Mouse (Mus musculus): ENCODE data around the gene Coq9. TPM values are rescaled to one million over a fixed set of nuclear protein-coding genes. Genes with fewer than 3 reads are reported as not detected.
A peak's percentile ranks its signal among the peaks of the same experiment; 100 is the strongest.

The Coq9 gene
- polyA plus RNA-seq, 1 experiment = 21.8 TPM

- 88% methylated on average over 7 of the region's 7 CpGs for WGBS
- no peak overlapping the region for H3K4me3 ChIP-seq (replicated peaks; ENCODE audit: control insufficient read depth, low read depth, low read length)
- H3K4me1 ChIP-seq (ENCODE audit: control insufficient read depth, insufficient read depth, low read length) = no peaks in the 10 kb centered on the region
These were observed 31.0 kb downstream of the Coq9 start for GRCm38 (mm10) chr8:94869146-94869545.

DNA sequence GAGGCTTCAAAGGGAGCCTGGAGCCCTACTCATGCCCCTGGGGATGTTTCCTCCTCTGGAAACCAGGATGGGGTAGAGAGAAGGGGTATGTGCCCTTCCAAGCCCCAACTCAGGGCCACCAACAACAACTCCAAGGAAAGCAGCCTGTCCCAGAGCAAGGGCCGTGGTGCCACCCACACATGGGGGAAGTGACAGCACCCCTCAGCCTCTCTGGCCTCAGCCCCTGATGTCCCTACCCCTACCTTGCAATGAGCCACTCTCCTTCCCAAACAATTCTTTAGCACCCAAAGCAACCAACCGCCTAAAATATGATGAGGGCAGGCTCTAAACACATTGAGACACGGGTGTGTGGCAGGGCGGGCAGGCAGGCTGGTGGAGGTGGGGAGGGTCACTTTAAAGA, 31.9 kb downstream of the Coq9 start:
- no peaks in the 10 kb centered on the region; the same call in 1 of the 2 replicates for H3K4me1 ChIP-seq (ENCODE audit: control insufficient read depth, insufficient read depth, low read length)
- H3K27ac ChIP-seq (ENCODE audit: control insufficient read depth, insufficient read depth, low read depth, low read length, poor library complexity) = no peak overlapping the region
- H3K4me3 ChIP-seq (replicated peaks; ENCODE audit: control insufficient read depth, low read depth, low read length) = no peak overlapping the region
- 35% methylated on average over 4 of the region's 4 CpGs for WGBS
- TF ChIP-seq CTCF (IDR thresholded peaks at IDR 0.05; ENCODE audit: control insufficient read depth, insufficient read depth, low read length) = no peak

More at GRCm38 (mm10) chr8:94869146-94869545, 31.0 kb downstream of the Coq9 start:
- TF ChIP-seq CTCF (IDR thresholded peaks at IDR 0.05; ENCODE audit: control insufficient read depth, insufficient read depth, low read length) (no peak), POLR2A (IDR thresholded peaks at IDR 0.05; ENCODE audit: borderline replicate concordance, control insufficient read depth, low read depth, low read length) (no peak)
- no peak overlapping the region for H3K27ac ChIP-seq (ENCODE audit: control insufficient read depth, insufficient read depth, low read depth, low read length, poor library complexity)

DNA sequence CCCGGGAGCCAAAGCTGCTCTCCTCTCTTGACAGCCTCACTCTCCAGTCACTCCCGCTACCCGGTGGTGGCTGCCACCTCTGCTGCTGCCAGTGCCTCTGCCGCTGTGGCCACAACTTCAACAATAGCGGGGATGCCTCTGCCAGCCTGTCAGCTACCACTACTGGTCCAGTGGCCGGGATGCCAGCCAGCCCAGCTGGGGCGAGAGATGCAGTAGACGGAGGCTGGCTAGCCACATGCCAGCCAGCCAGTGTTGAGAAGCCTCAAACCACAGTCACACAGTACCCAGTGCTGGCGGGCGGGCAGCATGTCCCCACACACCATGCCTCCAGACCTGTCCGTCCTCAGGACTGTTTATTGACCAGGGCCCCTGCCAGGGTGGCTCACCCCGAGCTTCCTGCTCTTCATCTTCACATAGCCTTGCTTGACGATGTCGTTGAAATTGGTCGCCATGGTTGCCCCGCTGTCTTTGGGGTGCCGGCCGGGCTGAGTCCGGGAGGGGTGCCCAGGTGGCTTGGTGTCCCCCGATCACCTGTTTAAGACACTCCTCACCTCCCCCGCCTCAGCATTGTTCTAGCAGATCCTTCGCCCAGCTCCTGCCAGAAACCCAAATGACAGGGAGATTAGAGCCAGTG, 32.5 kb downstream of the Coq9 start:
- 3% methylated on average over 22 of the region's 22 CpGs for WGBS
- TF ChIP-seq CTCF (IDR thresholded peaks at IDR 0.05; ENCODE audit: control insufficient read depth, insufficient read depth, low read length) (no peak), POLR2A (IDR thresholded peaks at IDR 0.05; ENCODE audit: borderline replicate concordance, control insufficient read depth, low read depth, low read length) (no peak; the same call in 1 of the 2 replicates)
- Histone ChIP-seq H3K4me3 (replicated peaks; ENCODE audit: control insufficient read depth, low read depth, low read length) (no peak overlapping the region), H3K4me1 (ENCODE audit: control insufficient read depth, insufficient read depth, low read length) (no peaks in the 10 kb centered on the region; the same call in 1 of the 2 replicates), H3K27ac (ENCODE audit: control insufficient read depth, insufficient read depth, low read depth, low read length, poor library complexity) (no peak overlapping the region)

DNA sequence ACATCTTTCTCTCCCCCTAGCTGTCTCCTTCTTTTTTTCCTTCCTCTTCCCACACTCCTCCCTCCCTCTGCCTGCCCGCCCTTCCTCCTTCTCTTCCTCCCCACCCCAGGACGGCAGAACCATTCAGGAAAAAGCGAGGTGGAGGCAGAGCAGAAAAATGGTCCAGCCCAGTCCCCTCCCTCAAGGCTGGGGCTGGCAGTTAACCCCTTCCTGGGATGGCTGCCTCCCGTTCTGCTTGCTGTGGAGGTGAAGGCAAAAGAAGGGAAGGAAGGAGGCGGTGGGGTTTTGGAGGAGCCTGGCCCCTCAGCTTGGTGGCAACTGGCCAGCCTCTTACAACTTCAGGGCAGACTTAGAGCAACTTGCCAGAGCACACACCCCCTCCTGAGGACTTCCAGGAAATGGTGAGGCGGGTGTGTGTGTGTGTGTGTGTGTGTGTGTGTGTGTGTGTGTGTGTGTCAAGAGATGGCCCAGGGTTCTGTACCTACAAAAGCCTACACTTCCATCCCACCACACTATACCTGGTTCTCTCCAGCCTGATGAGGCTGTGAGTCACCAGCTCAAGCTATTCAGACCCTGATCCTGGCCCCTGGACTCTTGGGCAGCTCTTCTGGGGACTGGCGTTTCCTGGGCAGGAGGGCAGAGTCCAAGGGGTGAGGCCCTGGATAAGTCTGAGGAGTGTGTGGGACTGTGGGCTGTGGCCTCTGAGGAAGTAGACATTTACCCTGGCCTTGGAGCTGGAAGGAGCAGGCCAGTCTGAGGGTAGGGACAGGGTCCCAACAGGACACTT, 33.2 kb downstream of the Coq9 start:
- 7% methylated on average over 7 of the region's 7 CpGs for WGBS
- H3K4me1 ChIP-seq (ENCODE audit: control insufficient read depth, insufficient read depth, low read length) = no peaks in the 10 kb centered on the region; the same call in 1 of the 2 replicates
- H3K4me3 ChIP-seq (replicated peaks; ENCODE audit: control insufficient read depth, low read depth, low read length) = no peak overlapping the region
- H3K27ac ChIP-seq (ENCODE audit: control insufficient read depth, insufficient read depth, low read depth, low read length, poor library complexity) = no peak overlapping the region
- TF ChIP-seq CTCF (IDR thresholded peaks at IDR 0.05; ENCODE audit: control insufficient read depth, insufficient read depth, low read length) (no peak), POLR2A (IDR thresholded peaks at IDR 0.05; ENCODE audit: borderline replicate concordance, control insufficient read depth, low read depth, low read length) (no peak)

- WGBS = 48% methylated on average over 3 of the region's 3 CpGs
- Histone ChIP-seq H3K4me3 (replicated peaks; ENCODE audit: control insufficient read depth, low read depth, low read length) (no peak overlapping the region), H3K4me1 (ENCODE audit: control insufficient read depth, insufficient read depth, low read length) (peaks cover 3% of the 10 kb centered on the region; the same call in 1 of the 2 replicates), H3K27ac (ENCODE audit: control insufficient read depth, insufficient read depth, low read depth, low read length, poor library complexity) (no peak overlapping the region)
- no peak for TF ChIP-seq POLR2A (IDR thresholded peaks at IDR 0.05; ENCODE audit: borderline replicate concordance, control insufficient read depth, low read depth, low read length)
- no peak for TF ChIP-seq CTCF (IDR thresholded peaks at IDR 0.05; ENCODE audit: control insufficient read depth, insufficient read depth, low read length)
These were observed 34.0 kb downstream of the Coq9 start for GRCm38 (mm10) chr8:94872156-94872555.

DNA sequence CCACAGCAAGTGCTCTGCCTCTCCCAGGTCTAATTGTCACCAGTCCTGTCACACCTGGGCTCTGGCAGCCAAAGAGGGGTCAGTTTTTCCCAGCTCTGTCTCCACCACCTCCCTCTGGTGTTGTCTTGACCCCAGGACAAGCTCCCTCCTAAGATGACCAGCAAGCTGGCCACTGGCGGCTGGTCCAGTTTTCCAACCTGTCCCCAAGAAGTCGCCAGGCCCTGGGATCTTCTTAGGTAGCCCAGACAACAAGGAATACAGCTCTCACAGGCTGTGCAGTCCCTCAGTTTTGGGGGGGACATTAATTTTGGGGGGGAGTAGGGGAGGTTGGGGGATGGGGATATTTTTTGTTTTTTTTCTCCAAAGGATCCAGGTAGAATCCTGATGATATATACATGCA, 34.5 kb downstream of the Coq9 start:
- Histone ChIP-seq H3K4me1 (ENCODE audit: control insufficient read depth, insufficient read depth, low read length) (peaks cover 3% of the 10 kb centered on the region; the same call in 1 of the 2 replicates), H3K4me3 (replicated peaks; ENCODE audit: control insufficient read depth, low read depth, low read length) (no peak overlapping the region), H3K27ac (ENCODE audit: control insufficient read depth, insufficient read depth, low read depth, low read length, poor library complexity) (no peak overlapping the region)
- TF ChIP-seq POLR2A (IDR thresholded peaks at IDR 0.05; ENCODE audit: borderline replicate concordance, control insufficient read depth, low read depth, low read length) (no peak), CTCF (IDR thresholded peaks at IDR 0.05; ENCODE audit: control insufficient read depth, insufficient read depth, low read length) (no peak)
- WGBS = 90% methylated on average over 2 of the region's 2 CpGs

DNA sequence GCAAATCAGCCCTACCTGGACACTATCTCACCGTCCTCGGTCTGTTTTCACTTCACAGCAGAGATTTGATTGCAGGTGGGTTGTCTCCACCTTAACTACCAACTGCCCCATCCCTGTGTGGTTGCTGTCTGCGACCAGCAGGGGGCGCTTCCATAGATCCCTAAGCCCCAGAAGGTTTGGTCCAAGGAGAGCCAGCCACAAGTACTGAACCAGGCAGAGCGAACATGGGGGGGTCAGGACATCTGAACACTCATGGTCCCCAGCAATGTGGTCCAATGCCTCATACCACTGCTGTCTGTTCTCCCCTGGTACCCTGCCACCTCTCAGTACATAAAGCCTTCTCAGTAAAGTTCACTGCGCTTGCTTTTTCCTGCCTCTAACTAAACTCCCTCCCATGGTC, 36.2 kb downstream of the Coq9 start:
- 14% methylated on average over 6 of the region's 6 CpGs for WGBS
- Histone ChIP-seq H3K4me1 (ENCODE audit: control insufficient read depth, insufficient read depth, low read length) (peaks cover 3% of the 10 kb centered on the region; the same call in 1 of the 2 replicates), H3K4me3 (replicated peaks; ENCODE audit: control insufficient read depth, low read depth, low read length) (peak overlapping the region; percentile 42), H3K27ac (ENCODE audit: control insufficient read depth, insufficient read depth, low read depth, low read length, poor library complexity) (no peak overlapping the region)
- no peak for TF ChIP-seq POLR2A (IDR thresholded peaks at IDR 0.05; ENCODE audit: borderline replicate concordance, control insufficient read depth, low read depth, low read length)
- TF ChIP-seq CTCF (IDR thresholded peaks at IDR 0.05; ENCODE audit: control insufficient read depth, insufficient read depth, low read length) = peak; percentile 89

DNA sequence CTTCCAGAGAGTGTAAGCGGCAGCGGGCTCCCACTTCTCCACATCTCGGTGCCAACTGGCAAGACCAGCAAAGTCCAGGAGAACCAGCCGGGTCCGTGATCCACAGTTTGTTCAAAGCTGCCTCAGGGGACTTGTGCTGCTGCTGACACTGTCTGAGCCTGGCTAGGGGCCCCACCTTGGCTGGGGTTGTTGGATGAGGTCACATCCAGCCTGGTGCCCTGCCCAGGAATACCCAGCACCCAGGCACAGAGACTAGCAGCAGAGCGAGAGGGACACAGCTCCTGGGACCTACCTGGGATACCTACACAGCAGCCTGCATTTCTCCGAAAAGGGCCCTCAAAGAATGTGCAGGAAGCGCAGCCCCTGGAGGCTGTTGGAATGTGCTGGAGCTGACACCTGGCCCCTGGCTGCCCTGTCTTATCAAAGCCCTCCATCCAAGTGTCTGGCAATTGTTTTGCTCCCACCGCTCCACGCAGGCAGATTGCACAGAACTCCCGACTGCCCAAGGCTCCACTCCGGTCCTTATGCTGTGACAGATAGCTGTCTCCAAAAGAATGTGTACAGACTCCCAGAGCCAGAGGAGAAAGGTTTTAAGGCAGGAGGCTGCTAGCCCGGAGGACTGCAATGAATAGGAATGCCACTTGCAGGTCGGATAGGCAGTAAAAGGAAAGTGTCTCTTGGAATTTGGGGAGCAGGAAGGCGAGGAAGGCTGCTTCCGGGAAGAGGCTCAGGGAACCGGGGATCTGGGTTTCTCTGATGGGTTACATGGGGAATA, 37.2 kb downstream of the Coq9 start:
- Histone ChIP-seq H3K4me1 (ENCODE audit: control insufficient read depth, insufficient read depth, low read length) (peaks cover 3% of the 10 kb centered on the region; the same call in 1 of the 2 replicates), H3K27ac (ENCODE audit: control insufficient read depth, insufficient read depth, low read depth, low read length, poor library complexity) (no peak overlapping the region), H3K4me3 (replicated peaks; ENCODE audit: control insufficient read depth, low read depth, low read length) (peak overlapping the region; percentile 61)
- TF ChIP-seq POLR2A (IDR thresholded peaks at IDR 0.05; ENCODE audit: borderline replicate concordance, control insufficient read depth, low read depth, low read length) (no peak), CTCF (IDR thresholded peaks at IDR 0.05; ENCODE audit: control insufficient read depth, insufficient read depth, low read length) (no peak)
- WGBS = 32% methylated on average over 17 of the region's 17 CpGs

All from bone marrow, adult 2 months (tissue).